Mouse (Mus musculus) hindbrain, embryonic 16.5 days (tissue): ENCODE measurements around the gene Ift122. TPM values are rescaled to one million over a fixed set of nuclear protein-coding genes. Genes with fewer than 3 reads are reported as not detected.

ENCODE experiments used
- ATAC-seq: fragments of 200-750 bp; cut with Nextera tagmentation; 2 replicates; pipeline ENCODE4 v1.8.0; 2017; ENCODE audit warnings: moderate TSS enrichment, moderate library complexity
- H3K27ac ChIP-seq: fragments of 300-500 bp; sonication (generic); 2 replicates; pipeline ENCODE4 v1.5.1; 2014; ENCODE audit warnings: low read depth, mild to moderate bottlenecking, control low read depth, low read length, moderate library complexity
- H3K27me3 ChIP-seq: fragments of 300-500 bp; sonication (generic); replicated peaks from 2 replicates; pipeline ENCODE4 v1.6.1; 2014; ENCODE audit warnings: low read length; ENCODE audit not compliant: control insufficient read depth, insufficient read depth
- H3K36me3 ChIP-seq: fragments of 300-500 bp; sonication (generic); 2 replicates; pipeline ENCODE4 v1.6.1; 2014; ENCODE audit warnings: mild to moderate bottlenecking, low read length, moderate library complexity, mixed read lengths; ENCODE audit not compliant: control insufficient read depth, insufficient read depth
- H3K4me1 ChIP-seq: fragments of 300-500 bp; sonication (generic); 2 replicates; pipeline ENCODE4 v1.6.1; 2014; ENCODE audit warnings: low read depth, low read length; ENCODE audit not compliant: control insufficient read depth, insufficient read depth
- H3K4me2 ChIP-seq: fragments of 300-500 bp; sonication (generic); 2 replicates; pipeline ENCODE4 v1.6.1; 2014; ENCODE audit warnings: mild to moderate bottlenecking, low read length, control low read depth, moderate library complexity
- H3K4me3 ChIP-seq: fragments of 300-500 bp; sonication (generic); 2 replicates; pipeline ENCODE4 v1.5.1; 2014; ENCODE audit warnings: mild to moderate bottlenecking, low read length, control low read depth, moderate library complexity
- H3K9ac ChIP-seq: fragments of 300-500 bp; sonication (generic); 2 replicates; pipeline ENCODE4 v1.6.1; 2014; ENCODE audit warnings: low read depth, mild to moderate bottlenecking, control low read depth, low read length, moderate library complexity
- H3K9me3 ChIP-seq: fragments of 300-500 bp; sonication (generic); 2 replicates; pipeline ENCODE4 v1.6.1; 2014; ENCODE audit warnings: mild to moderate bottlenecking, low read length, moderate library complexity; ENCODE audit not compliant: control insufficient read depth
- WGBS: fragments of 180-500 bp; shearing (Covaris S2); extraction: QIAGEN DNeasy Blood & Tissue Kit; methylation state at CpG from one replicate; pipeline ENCODE4 v1.1.7; 2014; 5-methylcytosine and 5-hydroxymethylcytosine counted together
- polyA plus RNA-seq: library from polyadenylated mRNA; unstranded; fragments of >200 nt; fragmentation: Nextera tagmentation; extraction: Ambion mirVana; gene quantifications from 2 replicates; pipeline ENCODE4 v1.2.1, GENCODE M21; 2015

The Ift122 gene
- polyA plus RNA-seq, 1 experiment from 2014 or later: 31.4 TPM

DNA sequence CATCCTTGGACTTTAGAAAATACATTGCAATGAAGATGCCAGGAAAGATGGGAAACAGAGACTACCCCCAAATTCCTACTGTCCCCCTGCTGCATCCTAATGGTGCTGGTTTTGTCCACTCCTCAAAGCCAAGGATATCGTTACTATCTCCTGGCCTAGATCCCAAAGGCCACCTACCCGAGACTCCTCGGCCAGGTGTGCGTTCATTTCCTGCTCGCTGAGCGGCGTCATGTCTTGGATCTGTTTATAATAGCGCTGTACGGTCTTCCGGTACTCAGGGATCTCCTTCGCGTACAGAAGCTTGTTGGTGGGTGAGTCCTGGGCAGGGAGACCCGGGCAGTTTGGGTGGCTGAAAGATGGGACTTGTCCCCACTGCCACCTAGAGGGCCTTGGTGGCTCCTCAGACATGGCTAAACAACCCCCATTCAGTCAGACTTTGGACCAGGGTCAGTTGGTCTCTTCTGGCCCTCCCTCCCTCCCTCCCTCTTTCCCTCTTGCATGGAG lies 103.2 kb downstream of the Ift122 start:
- Histone ChIP-seq H3K4me3 (no peak overlapping the region), H3K27me3 (no peaks in the 10 kb centered on the region), H3K9ac (no peak overlapping the region), H3K9me3 (no peaks in the 10 kb centered on the region), H3K36me3 (no peaks in the 10 kb centered on the region), H3K27ac (no peak overlapping the region), H3K4me2 (no peak overlapping the region), H3K4me1 (peaks cover 13% of the 10 kb centered on the region)
- ATAC-seq: peak; percentile 18
- WGBS: 85% methylated on average over 13 of the region's 13 CpGs

DNA sequence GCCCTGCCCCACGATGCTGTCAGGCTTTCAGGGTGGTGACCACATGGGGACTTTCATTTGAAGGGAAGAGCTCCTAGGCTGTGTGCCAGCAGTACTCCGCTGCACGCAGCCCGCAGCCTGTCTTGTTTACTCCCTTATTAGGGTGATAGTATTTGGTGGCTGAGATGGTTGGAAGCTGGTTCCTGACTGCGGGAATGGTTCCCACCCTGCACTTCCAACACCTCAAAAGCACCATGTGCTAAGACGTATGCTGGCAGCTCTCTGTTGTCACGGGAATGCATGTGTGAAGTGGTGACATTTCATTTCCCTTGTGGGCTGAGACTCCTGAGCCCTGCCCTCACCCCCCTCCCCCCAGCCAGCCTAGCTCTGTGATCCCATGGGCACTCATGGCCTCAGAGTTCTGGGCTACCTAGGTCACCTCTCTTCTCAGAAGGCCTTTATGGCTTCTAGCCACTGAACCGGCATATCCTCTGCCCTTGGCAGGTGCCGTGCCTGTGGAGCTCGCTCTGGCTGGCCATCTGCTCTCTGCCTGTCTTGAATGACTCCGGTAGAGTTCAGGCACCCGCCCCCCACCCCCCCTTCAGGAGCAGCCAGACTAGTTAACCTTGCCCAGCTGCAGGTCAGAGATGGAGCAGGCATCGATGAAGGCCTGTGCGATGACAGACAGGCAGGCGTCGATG lies 103.8 kb downstream of the Ift122 start:
- no peak overlapping the region for H3K4me2 ChIP-seq
- no peaks in the 10 kb centered on the region for H3K36me3 ChIP-seq
- no peaks in the 10 kb centered on the region for H3K9me3 ChIP-seq
- H3K9ac ChIP-seq: no peak overlapping the region
- WGBS: 34% methylated on average over 15 of the region's 16 CpGs
- no peaks in the 10 kb centered on the region for H3K27me3 ChIP-seq
- no peak overlapping the region for H3K27ac ChIP-seq
- peak; percentile 67 for ATAC-seq
- H3K4me1 ChIP-seq: peaks cover 13% of the 10 kb centered on the region
- no peak overlapping the region for H3K4me3 ChIP-seq

DNA sequence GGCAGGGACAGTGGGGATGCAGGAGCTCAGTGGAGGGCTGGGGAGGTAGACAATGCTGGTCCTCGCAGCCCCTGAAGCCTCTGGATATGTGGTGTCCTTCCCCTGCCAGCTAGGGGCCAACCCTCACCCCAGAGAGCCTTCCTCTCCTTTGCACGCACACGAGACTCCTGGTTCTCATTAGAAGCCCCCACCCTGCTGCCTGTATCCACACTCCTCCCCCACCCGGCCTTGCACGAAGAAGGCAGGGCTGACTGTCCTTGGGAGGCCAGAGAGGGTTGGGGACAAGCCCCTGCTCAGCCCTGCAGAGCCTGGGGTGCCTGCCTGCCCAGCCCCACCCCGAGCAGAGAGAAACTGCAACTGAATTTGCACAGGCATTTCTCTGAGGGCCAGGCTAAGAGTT lies 104.4 kb downstream of the Ift122 start:
- 0 out of 2 replicates have a peak overlapping the region, but pooled peaks have one; percentile 6 for H3K9ac ChIP-seq
- H3K36me3 ChIP-seq: no peaks in the 10 kb centered on the region
- H3K4me3 ChIP-seq: no peak overlapping the region
- H3K27ac ChIP-seq: no peak overlapping the region
- 52% methylated on average over 6 of the region's 6 CpGs for WGBS
- no peaks in the 10 kb centered on the region for H3K9me3 ChIP-seq
- peaks cover 13% of the 10 kb centered on the region for H3K4me1 ChIP-seq
- no peak overlapping the region for H3K4me2 ChIP-seq
- 0 out of 2 replicates have a peak, but pooled peaks have one; percentile 2 for ATAC-seq
- no peaks in the 10 kb centered on the region for H3K27me3 ChIP-seq

DNA sequence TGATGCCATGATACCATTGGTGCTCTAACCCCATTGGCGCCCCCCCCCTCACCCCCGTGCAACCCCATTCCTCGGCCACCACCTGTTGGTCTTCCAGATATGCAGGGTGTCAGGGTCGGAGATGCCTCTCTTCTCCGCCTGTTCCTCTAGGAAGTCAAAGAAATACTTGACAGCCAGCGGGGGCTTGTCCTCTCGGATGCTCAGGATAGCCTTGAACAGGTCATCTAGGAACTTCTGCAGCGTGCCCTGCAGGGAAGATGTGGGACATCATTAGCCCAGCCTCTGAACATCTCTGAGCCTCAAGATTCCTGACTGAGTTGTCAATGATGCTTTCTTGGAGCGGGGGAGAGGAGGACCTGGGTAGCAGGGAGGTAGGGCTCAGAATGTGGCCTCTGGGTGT lies 105.2 kb downstream of the Ift122 start:
- Histone ChIP-seq H3K4me3 (no peak overlapping the region), H3K27ac (no peak overlapping the region), H3K9ac (no peak overlapping the region), H3K9me3 (no peaks in the 10 kb centered on the region), H3K4me1 (peaks cover 13% of the 10 kb centered on the region), H3K27me3 (no peaks in the 10 kb centered on the region), H3K4me2 (no peak overlapping the region), H3K36me3 (no peaks in the 10 kb centered on the region)
- ATAC-seq: no peak
- 86% methylated on average over 9 of the region's 9 CpGs for WGBS

DNA sequence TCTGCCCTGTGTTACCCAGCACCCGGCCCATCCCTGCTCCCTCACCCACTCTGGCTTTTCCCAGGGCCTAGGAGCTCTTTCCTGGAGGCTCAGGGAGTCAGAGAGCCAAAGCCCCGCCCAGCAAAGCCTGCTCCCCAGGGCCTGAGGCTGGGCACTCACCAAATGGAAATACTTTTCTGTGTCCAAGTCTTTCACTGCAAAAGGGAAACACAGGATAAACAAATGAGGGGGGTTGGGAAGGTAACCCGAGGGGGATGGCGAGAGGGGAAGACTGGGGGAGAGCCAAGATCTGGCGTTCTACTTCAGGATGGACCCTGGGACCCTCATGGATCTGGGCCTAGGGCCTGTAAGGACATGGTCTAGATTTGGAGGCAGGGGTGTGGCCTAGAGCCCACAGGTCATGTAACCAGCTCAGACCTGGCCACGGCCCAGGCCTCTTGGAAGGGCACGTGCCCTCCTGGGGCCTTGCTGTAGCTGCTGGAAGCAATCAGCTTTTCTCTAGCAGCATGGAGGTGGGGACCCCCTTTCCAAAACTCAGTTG lies 106.0 kb downstream of the Ift122 start:
- Histone ChIP-seq H3K27ac (no peak overlapping the region), H3K9me3 (no peaks in the 10 kb centered on the region), H3K4me2 (no peak overlapping the region), H3K4me3 (no peak overlapping the region), H3K9ac (no peak overlapping the region), H3K4me1 (peaks cover 13% of the 10 kb centered on the region), H3K36me3 (no peaks in the 10 kb centered on the region), H3K27me3 (no peaks in the 10 kb centered on the region)
- WGBS: 75% methylated on average over 7 of the region's 7 CpGs
- ATAC-seq: no peak

DNA sequence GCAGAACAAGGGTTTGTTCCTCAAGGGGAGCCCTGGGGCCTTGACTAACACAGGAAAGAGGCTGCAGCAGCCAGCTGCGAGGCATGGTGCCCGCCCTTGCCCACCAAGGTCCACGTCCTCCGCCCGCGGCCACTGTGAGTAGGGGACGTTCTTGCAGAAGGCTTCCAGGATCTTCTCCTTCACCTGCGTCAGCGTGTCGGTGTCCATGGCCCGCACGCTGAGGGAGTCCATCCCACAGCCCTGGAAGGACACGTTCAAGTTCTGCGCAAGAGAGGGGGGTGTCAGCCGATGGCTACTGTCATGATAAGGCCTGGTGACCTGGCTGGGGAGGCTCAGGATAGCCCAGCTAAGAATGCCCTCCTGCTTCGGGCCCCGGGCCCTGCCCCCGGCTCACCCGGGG lies 107.1 kb downstream of the Ift122 start:
- Histone ChIP-seq H3K4me2 (no peak overlapping the region), H3K4me3 (no peak overlapping the region), H3K27ac (no peak overlapping the region), H3K27me3 (no peaks in the 10 kb centered on the region), H3K4me1 (peaks cover 13% of the 10 kb centered on the region), H3K9ac (no peak overlapping the region), H3K9me3 (no peaks in the 10 kb centered on the region), H3K36me3 (no peaks in the 10 kb centered on the region)
- no peak for ATAC-seq
- WGBS: 88% methylated on average over 19 of the region's 19 CpGs

DNA sequence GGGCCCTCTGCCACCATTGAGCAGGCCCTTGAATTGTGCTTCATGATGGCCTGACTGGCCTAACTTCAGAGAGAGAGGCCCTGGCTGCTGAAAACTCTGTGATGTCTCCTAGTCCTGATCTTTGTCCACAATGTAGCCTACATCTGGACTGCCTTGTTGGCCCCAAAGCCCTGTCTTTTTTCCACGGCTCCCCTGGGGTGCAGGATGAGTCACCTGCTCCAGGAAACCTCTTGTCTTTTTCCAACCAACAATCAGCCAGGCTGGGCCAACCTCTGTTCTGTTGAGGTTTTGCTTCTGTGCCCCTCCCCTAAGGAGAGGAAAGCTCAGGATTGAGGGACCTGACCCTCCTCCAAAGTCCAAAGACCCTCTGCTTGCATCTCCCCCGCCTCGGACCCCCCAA lies 108.5 kb downstream of the Ift122 start:
- Histone ChIP-seq H3K27ac (no peak overlapping the region), H3K9ac (no peak overlapping the region), H3K36me3 (no peaks in the 10 kb centered on the region), H3K4me1 (peaks cover 11% of the 10 kb centered on the region), H3K4me2 (no peak overlapping the region), H3K27me3 (no peaks in the 10 kb centered on the region), H3K9me3 (no peaks in the 10 kb centered on the region), H3K4me3 (no peak overlapping the region)
- 79% methylated on average over 3 of the region's 3 CpGs for WGBS
- ATAC-seq: no peak

DNA sequence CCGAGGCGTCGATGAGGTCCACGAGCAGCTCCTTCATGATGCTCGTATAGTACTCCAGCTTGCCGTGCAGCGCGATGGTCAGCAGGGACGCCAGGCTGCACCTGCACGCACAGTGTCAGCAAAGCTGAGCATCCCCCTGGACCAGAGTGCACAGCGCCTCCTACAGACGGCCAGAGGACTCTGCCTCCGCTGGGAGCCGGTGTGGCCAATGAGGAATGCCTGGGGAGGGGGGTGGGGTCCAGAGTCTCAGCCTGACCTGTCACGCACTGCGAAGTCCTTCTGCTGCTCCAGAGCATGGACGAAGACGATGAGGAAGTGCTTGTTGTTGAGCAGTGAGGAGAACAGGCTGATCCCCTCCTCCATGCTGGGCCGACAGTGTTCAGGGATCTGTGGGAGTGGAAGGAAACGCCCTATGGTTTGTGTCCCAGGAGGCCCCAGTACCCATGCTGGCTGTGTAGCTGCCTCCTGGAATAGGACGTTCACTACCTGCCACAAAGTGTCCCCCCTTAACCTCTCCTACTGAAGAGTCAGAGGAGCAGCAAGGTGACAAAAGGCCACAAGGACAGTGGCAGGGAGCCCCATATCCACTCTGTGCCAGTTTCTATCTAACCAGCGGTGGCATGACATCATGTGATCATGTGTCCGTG lies 109.3 kb downstream of the Ift122 start:
- Histone ChIP-seq H3K4me1 (peaks cover 3% of the 10 kb centered on the region; the same call in 1 of the 2 replicates), H3K4me3 (no peak overlapping the region), H3K9ac (no peak overlapping the region), H3K27ac (no peak overlapping the region), H3K36me3 (no peaks in the 10 kb centered on the region), H3K27me3 (no peaks in the 10 kb centered on the region), H3K4me2 (no peak overlapping the region), H3K9me3 (no peaks in the 10 kb centered on the region)
- ATAC-seq: no peak
- 43% methylated on average over 22 of the region's 23 CpGs for WGBS

DNA sequence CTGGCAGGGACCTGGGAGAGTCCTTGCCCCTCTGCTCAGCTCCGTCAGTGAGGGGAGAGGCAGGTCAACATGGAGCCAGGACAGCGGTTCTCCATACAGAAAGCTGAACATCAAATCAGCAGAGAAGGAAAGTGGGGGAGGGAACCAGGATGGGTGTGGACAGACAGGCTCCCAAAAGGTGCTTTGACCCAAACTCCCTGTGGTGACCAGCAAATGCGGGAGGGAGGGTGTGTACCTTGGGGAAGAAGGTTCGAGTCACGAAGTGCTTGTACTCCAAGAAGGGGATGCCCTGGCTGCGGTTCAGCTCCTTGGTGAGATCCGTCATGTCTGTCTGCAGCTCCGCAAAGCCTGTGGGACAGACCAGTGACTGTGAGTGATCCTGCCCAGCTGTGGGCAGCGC lies 110.4 kb downstream of the Ift122 start:
- no peaks in the 10 kb centered on the region for H3K27me3 ChIP-seq
- H3K4me1 ChIP-seq: no peaks in the 10 kb centered on the region; the same call in 1 of the 2 replicates
- ATAC-seq: no peak
- H3K9ac ChIP-seq: no peak overlapping the region
- no peak overlapping the region for H3K4me3 ChIP-seq
- H3K27ac ChIP-seq: no peak overlapping the region
- H3K36me3 ChIP-seq: no peaks in the 10 kb centered on the region
- no peak overlapping the region for H3K4me2 ChIP-seq
- 79% methylated on average over 9 of the region's 9 CpGs for WGBS
- no peaks in the 10 kb centered on the region for H3K9me3 ChIP-seq
